In the genomic region with DNA sequence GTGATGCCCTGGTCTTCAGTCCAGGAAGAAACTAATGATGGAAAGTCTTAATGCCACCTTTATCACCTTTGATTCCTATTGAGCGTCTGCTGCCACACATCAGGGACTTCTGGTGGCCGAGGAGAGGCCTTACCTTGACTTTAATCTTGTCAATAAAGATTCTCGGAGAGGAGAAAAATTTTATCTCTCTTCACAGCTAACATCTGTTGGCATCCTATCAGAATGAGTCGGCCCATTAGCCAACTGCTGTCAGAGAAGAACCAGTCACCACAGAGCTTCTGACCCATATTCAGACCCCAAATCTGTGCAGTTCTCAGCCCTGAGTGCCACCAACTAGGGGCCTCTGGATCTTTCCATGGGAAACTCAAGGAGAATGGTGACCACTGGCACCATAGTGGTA, we compare ENCODE assay signal across 27 mouse cellular contexts.
"Had no signal": no experiment of that assay in that cellular context is flagged by ENCODE, and none has a peak within 500 bp of the region (broad histone marks: within the 10 kb centered on the region; RNA-seq: fewer than 3 reads in every experiment).

No protein-coding gene starts in this region.

- H3K4me3 ChIP-seq: embryonic facial prominence, embryonic 10.5 days; embryonic facial prominence, embryonic 12.5 days; embryonic facial prominence, embryonic 13.5 days; embryonic facial prominence, embryonic 15.5 days; erythroblast, embryonic 14.5 days; forebrain, embryonic 10.5 days; forebrain, embryonic 12.5 days; forebrain, embryonic 13.5 days; forebrain, embryonic 15.5 days; gastrocnemius, adult 2 months; heart, adult 2 months; heart, embryonic 10.5 days had no signal

- DNase-seq: cerebellum, adult 9-10 months; cerebellum, adult 9-11 months; cerebellum, postnatal 10 days; cerebellum, postnatal 14 days; cerebellum, postnatal 25 days; cerebellum, postnatal 36 days; embryo, embryonic 11 days; forebrain, postnatal 0 days; gastrocnemius, adult 2 months; gastrocnemius, postnatal 10 days; gastrocnemius, postnatal 14 days; gastrocnemius, postnatal 25 days; gastrocnemius, postnatal 36 days; heart, adult 18-20 months; heart, adult 2 months had no signal

- H3K27me3 ChIP-seq: embryonic facial prominence, embryonic 12.5 days; embryonic facial prominence, embryonic 13.5 days; embryonic facial prominence, embryonic 15.5 days; forebrain, embryonic 12.5 days; forebrain, embryonic 13.5 days; forebrain, embryonic 15.5 days had no signal

- H3K9me3 ChIP-seq: embryonic facial prominence, embryonic 10.5 days; embryonic facial prominence, embryonic 12.5 days; embryonic facial prominence, embryonic 13.5 days; embryonic facial prominence, embryonic 15.5 days; forebrain, embryonic 10.5 days; forebrain, embryonic 12.5 days; forebrain, embryonic 13.5 days; forebrain, embryonic 15.5 days; heart, embryonic 10.5 days had no signal

- H3K36me3 ChIP-seq: embryonic facial prominence, embryonic 10.5 days; embryonic facial prominence, embryonic 12.5 days; embryonic facial prominence, embryonic 13.5 days; embryonic facial prominence, embryonic 15.5 days; forebrain, embryonic 10.5 days; forebrain, embryonic 12.5 days; forebrain, embryonic 15.5 days; heart, embryonic 10.5 days had no signal

- H3K4me1 ChIP-seq: embryonic facial prominence, embryonic 10.5 days; embryonic facial prominence, embryonic 12.5 days; embryonic facial prominence, embryonic 13.5 days; embryonic facial prominence, embryonic 15.5 days; forebrain, embryonic 10.5 days; forebrain, embryonic 12.5 days; forebrain, embryonic 13.5 days; forebrain, embryonic 15.5 days; heart, embryonic 10.5 days had no signal

- H3K9ac ChIP-seq: embryonic facial prominence, embryonic 12.5 days; embryonic facial prominence, embryonic 13.5 days; embryonic facial prominence, embryonic 15.5 days; forebrain, embryonic 12.5 days; forebrain, embryonic 13.5 days; forebrain, embryonic 15.5 days; forebrain, postnatal 0 days had no signal

- ATAC-seq: forebrain, embryonic 13.5 days; forebrain, embryonic 14.5 days; forebrain, embryonic 15.5 days; forebrain, embryonic 16.5 days; forebrain, postnatal 0 days had no signal

- H3K27ac ChIP-seq: embryonic facial prominence, embryonic 10.5 days; embryonic facial prominence, embryonic 12.5 days; embryonic facial prominence, embryonic 13.5 days; embryonic facial prominence, embryonic 15.5 days; forebrain, embryonic 10.5 days; forebrain, embryonic 12.5 days; forebrain, embryonic 13.5 days; forebrain, embryonic 15.5 days; gastrocnemius, adult 2 months; heart, adult 2 months; heart, embryonic 10.5 days had no signal
